Mouse (Mus musculus) spleen, adult 2 months (tissue): ENCODE measurements at regions not wholly inside any gene's neighbourhood (a gene's known extent, or its start where the extent isn't known, plus 50 kb on each side); places are given as distances from the start of the nearest gene placed in this dataset.

Experiments used
- DNase-seq, 2 experiments: peaks; one replicate each; pipeline versions ENCODE4 v3.0.0 to v3.0.0-alpha.2; 2012 to 2021; ENCODE audit warnings: low spot score in 2 of 2, low read depth in 1 of 2
- H3K27ac ChIP-seq: fragments of 200-500 bp; 2 replicates; pipeline ENCODE4 v1.5.1; 2012; ENCODE audit warnings: low read length, inconsistent platforms; ENCODE audit not compliant: insufficient read depth
- H3K27me3 ChIP-seq: fragments of 200-500 bp; 2 replicates; pipeline ENCODE4 v1.6.1; 2012; ENCODE audit warnings: mild to moderate bottlenecking, moderate library complexity, low read length, inconsistent platforms; ENCODE audit not compliant: control insufficient read depth, insufficient read depth
- H3K36me3 ChIP-seq: fragments of 200-500 bp; 2 replicates; pipeline ENCODE4 v1.6.1; 2012; ENCODE audit warnings: mild to moderate bottlenecking, low read length, inconsistent platforms; ENCODE audit not compliant: control insufficient read depth, insufficient read depth
- H3K4me1 ChIP-seq: fragments of 200-500 bp; 2 replicates; pipeline ENCODE4 v1.6.1; 2011; ENCODE audit warnings: inconsistent platforms; ENCODE audit not compliant: control insufficient read depth, insufficient read depth, insufficient read length
- H3K4me3 ChIP-seq: fragments of 200-500 bp; 2 replicates; pipeline ENCODE4 v1.5.1; 2011; ENCODE audit warnings: mild to moderate bottlenecking, inconsistent platforms; ENCODE audit not compliant: insufficient read depth, insufficient read length; ENCODE audit errors: extremely low read depth
- CTCF ChIP-seq: fragments of 200-500 bp; IDR thresholded peaks from 2 replicates; pipeline ENCODE4 v1.5.1; 2011; ENCODE audit warnings: mild to moderate bottlenecking, inconsistent platforms; ENCODE audit not compliant: insufficient read depth, insufficient read length, insufficient replicate concordance; ENCODE audit errors: extremely low read depth
- POLR2A ChIP-seq: fragments of 200-500 bp; IDR thresholded peaks from 2 replicates; pipeline ENCODE4 v1.6.1; 2011; ENCODE audit warnings: low read depth, low read length, inconsistent platforms
- WGBS: fragments of 180-500 bp; shearing (Covaris S2); methylation state at CpG from one replicate; pipeline ENCODE4 v1.1.7; 2018; 5-methylcytosine and 5-hydroxymethylcytosine counted together

DNA sequence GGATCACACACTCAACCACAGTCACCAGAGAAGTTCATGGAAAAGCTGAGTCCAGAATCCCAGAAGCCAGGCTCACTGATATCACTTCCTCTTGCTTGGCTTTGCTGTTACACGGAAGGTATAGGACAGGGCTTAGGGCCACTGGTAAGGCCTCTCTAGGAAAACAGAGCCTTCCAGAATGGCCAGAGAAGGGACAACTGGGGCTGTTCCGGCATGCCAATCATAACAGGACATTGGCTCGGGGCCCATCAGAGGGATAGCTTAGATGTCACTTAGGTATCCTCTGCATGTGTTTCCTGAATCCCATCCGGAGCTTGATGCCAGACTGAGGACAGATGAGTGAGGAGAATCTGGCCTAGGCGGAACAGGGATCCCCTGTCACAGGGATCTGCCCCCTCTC lies 63.7 kb downstream of the Efnb1 start:
- H3K4me1 ChIP-seq = no peaks in the 10 kb centered on the region
- H3K27me3 ChIP-seq = no peaks in the 10 kb centered on the region
- no peaks in the 10 kb centered on the region for H3K36me3 ChIP-seq
- 85% methylated on average over 5 of the region's 5 CpGs for WGBS
- H3K27ac ChIP-seq = no peak overlapping the region; the same call in 1 of the 2 replicates
- TF ChIP-seq POLR2A (no peak), CTCF (no peak)
- H3K4me3 ChIP-seq = no peak overlapping the region
- DNase-seq = no peak

DNA sequence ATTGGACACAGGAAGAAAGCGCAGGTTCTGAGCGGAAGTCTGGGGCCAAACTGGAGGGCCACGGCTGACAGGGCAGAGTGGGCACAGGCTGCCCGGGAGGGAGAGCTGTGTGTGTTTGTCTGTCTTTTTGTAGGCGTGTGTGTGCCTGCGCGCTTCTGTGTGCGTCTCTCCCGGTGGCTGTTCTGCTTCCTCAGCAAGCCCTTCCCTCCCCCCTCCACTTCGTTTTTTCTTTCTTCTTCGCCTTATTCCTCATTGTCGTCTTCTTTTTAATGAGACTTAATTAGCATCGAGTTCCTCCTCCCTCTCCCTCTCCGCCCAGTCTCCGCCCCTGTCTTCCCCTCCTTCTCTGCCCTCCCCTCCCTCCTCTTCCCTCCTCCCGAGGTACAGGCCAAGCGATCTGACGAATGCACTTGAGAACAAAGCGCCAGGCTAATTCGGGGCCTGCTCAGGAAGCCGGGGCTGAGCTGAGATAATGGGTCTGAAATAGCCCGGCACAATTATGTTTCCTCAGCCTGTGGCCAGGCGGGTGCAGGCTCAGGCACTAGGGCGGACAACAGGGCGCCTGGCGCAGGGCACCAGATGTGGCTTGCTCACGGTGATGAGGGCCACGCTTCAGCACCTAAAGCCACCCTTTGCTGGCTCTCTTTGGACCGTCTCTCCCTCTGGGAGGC lies 63.2 kb downstream of the Efnb1 start:
- TF ChIP-seq CTCF = no peak
- no peak for TF ChIP-seq POLR2A
- no peak overlapping the region; the same call in none of the 2 replicates for H3K27ac ChIP-seq
- no peaks in the 10 kb centered on the region for H3K27me3 ChIP-seq
- no peaks in the 10 kb centered on the region for H3K4me1 ChIP-seq
- WGBS = 35% methylated on average over 29 of the region's 29 CpGs
- peak overlapping the region; percentile 48 for H3K4me3 ChIP-seq
- peak in 1 of 2 experiments; percentile 13 for DNase-seq
- H3K36me3 ChIP-seq = no peaks in the 10 kb centered on the region
